Mouse (Mus musculus) MEL (cell line): ENCODE measurements at regions not wholly inside any gene's neighbourhood (a gene's known extent, or its start where the extent isn't known, plus 50 kb on each side); places are given as distances from the start of the nearest gene placed in this dataset.
A peak's percentile ranks its signal among the peaks of the same experiment; 100 is the strongest.

ENCODE experiments used
- DNase-seq: peaks from one replicate; pipeline ENCODE4 v3.0.0; 2011; ENCODE audit warnings: low read depth, low spot score
- H3K27ac ChIP-seq: 2 replicates; pipeline ENCODE4 v1.5.1; 2012; ENCODE audit warnings: low read depth, mild to moderate bottlenecking, control low read depth, low read length, moderate library complexity; ENCODE audit not compliant: control insufficient read depth
- H3K27me3 ChIP-seq, 2 experiments: fragments of 150-350 bp in 1 of 2; sonication (generic) in 1 of 2; 2 replicates each; pipeline ENCODE4 v1.6.1; 2012; ENCODE audit warnings: low read length in 2 of 2, mild to moderate bottlenecking in 2 of 2, improper control_type of control experiment in 1 of 2, moderate library complexity in 1 of 2; ENCODE audit not compliant: insufficient read depth in 2 of 2, control insufficient read depth in 1 of 2
- H3K36me3 ChIP-seq, 2 experiments: 2 replicates each; pipeline ENCODE4 v1.6.1; 2012 to 2014; ENCODE audit warnings: low read length in 2 of 2, improper control_type of control experiment in 1 of 2, inconsistent platforms in 1 of 2, mild to moderate bottlenecking in 1 of 2; ENCODE audit not compliant: insufficient read depth in 2 of 2, control insufficient read depth in 1 of 2
- H3K4me1 ChIP-seq, 2 experiments: fragments of 150-350 bp in 1 of 2; sonication (generic) in 1 of 2; 2 replicates each; pipeline ENCODE4 v1.6.1; 2012; ENCODE audit warnings: low read length in 2 of 2, improper control_type of control experiment in 1 of 2, mild to moderate bottlenecking in 1 of 2; ENCODE audit not compliant: insufficient read depth in 2 of 2, control insufficient read depth in 1 of 2
- H3K4me3 ChIP-seq, 2 experiments: fragments of 150-350 bp in 1 of 2; sonication (generic) in 1 of 2; 2 replicates each; pipeline ENCODE4 v1.5.1; 2012; ENCODE audit warnings: low read depth in 2 of 2, low read length in 2 of 2, mild to moderate bottlenecking in 2 of 2, moderate library complexity in 2 of 2, control low read depth in 1 of 2, improper control_type of control experiment in 1 of 2; ENCODE audit not compliant: control insufficient read depth in 1 of 2, insufficient read depth in 1 of 2
- H3K79me2 ChIP-seq: 2 replicates; pipeline ENCODE4 v1.6.1; 2012; ENCODE audit warnings: mild to moderate bottlenecking, low read length, moderate library complexity; ENCODE audit not compliant: control insufficient read depth, poor library complexity, insufficient read depth
- H3K9ac ChIP-seq: 2 replicates; pipeline ENCODE4 v1.6.1; 2012; ENCODE audit warnings: low read depth, mild to moderate bottlenecking, control low read depth, low read length, moderate library complexity; ENCODE audit not compliant: control insufficient read depth, poor library complexity, severe bottlenecking
- H3K9me3 ChIP-seq: fragments of 150-350 bp; sonication (generic); replicated peaks from 2 replicates; pipeline ENCODE4 v1.6.1; 2012; ENCODE audit warnings: mild to moderate bottlenecking, low read length, improper control_type of control experiment, moderate library complexity; ENCODE audit not compliant: insufficient read depth
- BHLHE40 ChIP-seq: IDR thresholded peaks from 2 replicates; pipeline ENCODE4 v1.6.1; 2012; ENCODE audit warnings: low read depth, mild to moderate bottlenecking, inconsistent platforms, low read length, improper control_type of control experiment, borderline replicate concordance
- CHD2 ChIP-seq: IDR thresholded peaks from 2 replicates; pipeline ENCODE4 v1.6.1; 2011; ENCODE audit warnings: low read length, improper control_type of control experiment
- ELF1 ChIP-seq: IDR thresholded peaks from 2 replicates; pipeline ENCODE4 v1.6.1; 2014; ENCODE audit warnings: low read depth, mild to moderate bottlenecking, inconsistent platforms, low read length, improper control_type of control experiment, moderate library complexity
- GABPA ChIP-seq: IDR thresholded peaks from 2 replicates; pipeline ENCODE4 v1.6.1; 2012; ENCODE audit warnings: low read depth, mild to moderate bottlenecking, inconsistent platforms, low read length, improper control_type of control experiment, moderate library complexity
- HCFC1 ChIP-seq: IDR thresholded peaks from 2 replicates; pipeline ENCODE4 v1.6.1; 2012; ENCODE audit warnings: low read depth, mild to moderate bottlenecking, inconsistent platforms, low read length, improper control_type of control experiment, moderate library complexity
- MAX ChIP-seq: IDR thresholded peaks from 2 replicates; pipeline ENCODE4 v1.6.1; 2011; ENCODE audit warnings: low read length, improper control_type of control experiment
- MEF2A ChIP-seq: IDR thresholded peaks from 2 replicates; pipeline ENCODE4 v1.6.1; 2014; ENCODE audit warnings: low read depth, mild to moderate bottlenecking, inconsistent platforms, low read length, improper control_type of control experiment; ENCODE audit not compliant: poor library complexity, insufficient replicate concordance, severe bottlenecking; ENCODE audit errors: extremely low read depth
- MYB ChIP-seq: IDR thresholded peaks from 2 replicates; pipeline ENCODE4 v1.6.1; 2011; ENCODE audit warnings: mild to moderate bottlenecking, low read depth, low read length, improper control_type of control experiment
- MYC ChIP-seq: IDR thresholded peaks from 2 replicates; pipeline ENCODE4 v1.6.1; 2011; ENCODE audit warnings: low read depth, mild to moderate bottlenecking, low read length, improper control_type of control experiment, moderate library complexity
- POLR2A ChIP-seq, 2 experiments: IDR thresholded peaks; 2 replicates each; pipeline ENCODE4 v1.6.1; 2011 to 2012; ENCODE audit warnings: low read length in 2 of 2, mild to moderate bottlenecking in 2 of 2, control low read depth in 1 of 2, improper control_type of control experiment in 1 of 2, low read depth in 1 of 2, moderate library complexity in 1 of 2; ENCODE audit not compliant: control insufficient read depth in 1 of 2, insufficient read depth in 1 of 2, poor library complexity in 1 of 2
- POLR2AphosphoS2 ChIP-seq: IDR thresholded peaks from 2 replicates; pipeline ENCODE4 v1.6.1; 2011; ENCODE audit warnings: low read length, improper control_type of control experiment
- POLR2AphosphoS5 ChIP-seq: IDR thresholded peaks from 2 replicates; pipeline ENCODE4 v1.6.1; 2012; ENCODE audit warnings: low read depth, borderline replicate concordance, mild to moderate bottlenecking, inconsistent platforms, low read length, moderate library complexity, mixed read lengths
- SIN3A ChIP-seq: IDR thresholded peaks from 2 replicates; pipeline ENCODE4 v1.6.1; 2012; ENCODE audit warnings: low read length, improper control_type of control experiment, inconsistent platforms
- TBP ChIP-seq: IDR thresholded peaks from 2 replicates; pipeline ENCODE4 v1.8.0; 2011; ENCODE audit warnings: low read depth, low read length, improper control_type of control experiment
- USF2 ChIP-seq, 2 experiments: IDR thresholded peaks; 2 replicates each; pipeline ENCODE4 v1.6.1; 2011 to 2012; ENCODE audit warnings: improper control_type of control experiment in 2 of 2, low read length in 2 of 2, borderline replicate concordance in 1 of 2, inconsistent platforms in 1 of 2, low read depth in 1 of 2, mild to moderate bottlenecking in 1 of 2; ENCODE audit not compliant: insufficient read depth in 1 of 2
- ZC3H11A ChIP-seq: IDR thresholded peaks from 2 replicates; pipeline ENCODE4 v1.6.1; 2012; ENCODE audit warnings: low read depth, mild to moderate bottlenecking, inconsistent platforms, low read length, improper control_type of control experiment
- ZKSCAN1 ChIP-seq: IDR thresholded peaks from 2 replicates; pipeline ENCODE4 v1.6.1; 2012; ENCODE audit warnings: low read depth, mild to moderate bottlenecking, inconsistent platforms, low read length, improper control_type of control experiment, moderate library complexity

GRCm38 (mm10) chr15:42372704-42373286, 2238.6 kb downstream of the 9330182O14Rik start:
- Histone ChIP-seq H3K9ac (no peak overlapping the region), H3K36me3 (peaks cover 0 to 13% of the 10 kb centered on the region in 2 experiments; a peak in 2 of 4 replicates), H3K27me3 (no peaks in the 10 kb centered on the region), H3K4me1 (no peaks in the 10 kb centered on the region; a peak in 1 of 4 replicates), H3K4me3 (no peak overlapping the region), H3K79me2 (no peaks in the 10 kb centered on the region), H3K9me3 (no peaks in the 10 kb centered on the region), H3K27ac (no peak overlapping the region)
- TF ChIP-seq USF2 (IDR thresholded peaks at IDR 0.05; ENCODE audit: borderline replicate concordance in 1 of 2, insufficient read depth in 1 of 2, low read depth in 1 of 2, low read length in 2 of 2) (no peak), BHLHE40 (no peak), MYB (no peak), TBP (no peak), GABPA (no peak), POLR2AphosphoS2 (no peak), POLR2AphosphoS5 (no peak), ZC3H11A (no peak), POLR2A (IDR thresholded peaks at IDR 0.05; ENCODE audit: control insufficient read depth in 1 of 2, insufficient read depth in 1 of 2, low read depth in 1 of 2, low read length in 2 of 2, poor library complexity in 1 of 2) (no peak), MEF2A (no peak), ZKSCAN1 (no peak), MYC (no peak), CHD2 (no peak), ELF1 (no peak), MAX (no peak), SIN3A (no peak), HCFC1 (no peak)
- DNase-seq = peak; percentile 57
